Mouse (Mus musculus) cerebellum, adult 11-12 months (tissue): Measurements from ENCODE around the gene Actg2.
A peak's percentile ranks its signal among the peaks of the same experiment; 100 is the strongest.
"Not testable (repeated sequence)": the region's sequence is repeated elsewhere in the genome, so short reads cannot be mapped to it uniquely, and the experiment has no call there.

Experiments
- DNase-seq: peaks from one replicate; pipeline ENCODE4 v3.0.0; 2022

Actg2 gene

GRCm38 (mm10) chr6:83536028-83536794, at the start of gene Actg2:
Gene Actg2 (minus strand): TSS chr6:83536265.
- no peak for DNase-seq

DNA sequence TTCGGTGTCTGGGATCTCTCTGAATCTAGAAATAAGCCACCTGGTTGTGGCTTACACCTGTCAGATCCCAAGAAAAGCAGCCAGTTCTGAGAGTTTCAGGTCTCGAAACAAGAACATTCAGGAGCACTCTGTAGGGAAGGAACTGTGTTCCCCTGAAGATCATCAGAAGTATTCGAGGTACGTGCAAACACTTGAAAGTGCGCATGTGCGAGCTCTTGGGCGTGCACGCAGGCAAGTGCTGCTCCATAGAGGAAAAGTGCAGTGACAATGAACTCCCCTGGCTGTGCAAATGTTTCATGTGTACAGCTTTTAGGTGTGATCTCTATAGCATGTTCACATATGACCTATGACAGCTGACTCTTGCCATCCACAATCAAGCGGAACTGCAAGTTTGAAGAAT, 49.3 kb upstream of the Actg2 start:
- not testable (repeated sequence) for DNase-seq

DNA sequence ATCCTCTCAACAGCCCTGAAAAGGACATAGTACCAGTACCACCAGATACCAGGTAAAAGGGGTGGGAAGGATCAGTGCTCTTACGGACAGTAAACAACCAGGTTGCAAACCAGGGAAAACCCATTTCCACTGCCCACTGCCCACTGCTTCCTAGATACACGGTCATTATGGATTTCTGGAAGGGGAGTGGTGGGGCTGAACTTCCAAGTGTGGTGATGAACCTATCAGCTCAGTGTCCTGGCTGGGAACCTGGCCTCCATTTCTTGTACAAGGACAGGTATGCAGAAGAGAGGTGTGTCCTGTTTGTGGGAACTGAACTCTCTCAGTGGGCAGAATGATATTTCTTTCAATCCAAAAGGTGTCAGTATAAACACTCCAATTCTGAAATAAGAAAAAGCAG, 47.5 kb upstream of the Actg2 start:
- DNase-seq = no peak

GRCm38 (mm10) chr6:83582938-83583270, 46.8 kb upstream of the Actg2 start:
- DNase-seq = no peak

DNA sequence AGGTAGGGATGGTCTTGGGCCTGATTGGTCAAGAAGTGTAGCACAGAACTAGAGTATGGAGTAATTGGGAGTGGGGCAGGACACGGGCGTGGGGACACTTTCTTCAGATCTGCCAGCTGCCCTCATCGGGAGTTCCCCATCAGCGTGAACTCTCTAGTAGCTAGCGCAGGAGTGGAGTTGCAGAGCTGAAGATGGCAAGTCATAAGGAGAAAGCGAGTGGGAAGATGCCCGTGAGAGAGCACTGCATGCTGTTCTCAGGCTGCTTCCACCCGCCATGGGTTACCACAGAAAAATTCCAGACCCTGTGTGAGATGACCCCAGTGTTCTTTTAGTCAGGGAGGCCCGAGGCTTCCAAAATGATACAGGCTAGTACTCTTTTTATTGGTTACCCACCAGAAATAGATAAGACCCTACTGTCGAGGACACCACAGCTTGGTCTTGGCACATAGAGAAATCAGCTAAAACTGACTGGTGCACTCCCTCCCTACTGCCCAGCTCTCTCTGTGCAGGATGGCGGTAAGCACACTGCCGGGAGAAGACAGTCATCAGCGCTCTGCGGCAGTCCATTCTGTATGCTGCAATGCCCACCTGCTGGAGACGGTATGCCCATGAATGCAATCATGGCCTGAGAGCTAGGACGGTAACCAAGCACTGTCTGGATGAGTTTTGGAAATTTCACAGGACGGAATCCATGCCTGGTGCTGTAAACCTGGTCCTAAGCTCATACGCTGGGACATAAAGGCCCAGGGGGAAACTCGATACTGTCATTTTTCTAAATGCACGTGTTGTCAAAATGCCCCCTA, 46.3 kb upstream of the Actg2 start:
- DNase-seq = no peak

DNA sequence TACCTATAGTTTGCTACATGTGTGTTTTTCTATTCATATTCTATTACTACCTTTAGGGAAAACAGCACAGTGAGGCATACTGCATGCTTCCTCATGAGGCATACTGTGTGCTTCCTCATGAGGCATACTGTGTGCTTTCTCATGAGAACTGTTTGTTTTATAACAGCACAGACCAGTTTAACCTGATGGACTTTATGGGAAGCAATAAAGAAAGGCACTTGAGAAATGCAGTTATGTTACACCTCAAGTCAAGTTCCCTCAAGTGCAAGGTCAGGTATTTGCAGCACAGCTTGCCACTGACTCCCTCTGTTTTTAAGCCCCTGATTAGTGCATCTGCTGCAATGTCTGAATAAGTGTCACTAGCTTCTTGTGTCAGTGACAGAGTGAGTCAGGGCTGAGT, 41.5 kb upstream of the Actg2 start:
- DNase-seq = no peak

DNA sequence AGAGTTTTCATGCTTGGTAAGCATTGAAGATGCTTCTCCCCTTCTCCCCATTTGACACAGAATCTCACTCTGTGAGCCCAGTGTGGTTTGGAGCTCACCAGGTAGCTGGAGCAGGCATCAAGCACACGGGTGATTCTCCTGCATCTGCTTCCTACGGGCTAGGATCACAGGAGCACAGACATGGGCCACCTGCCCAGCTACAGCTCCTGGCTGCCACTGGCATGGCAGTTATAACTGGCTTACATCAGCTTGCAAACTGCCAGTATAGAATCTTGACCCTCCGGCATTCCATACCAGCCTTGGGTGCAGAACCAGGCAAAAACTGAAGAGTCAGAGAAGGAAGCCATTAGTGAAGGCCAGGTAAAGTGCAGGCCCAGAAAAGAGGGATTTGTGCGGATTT, 39.5 kb upstream of the Actg2 start:
- DNase-seq = no peak

- peak; percentile 45 for DNase-seq
These were observed 36.6 kb upstream of the Actg2 start, which contains the start of gene Stambp for GRCm38 (mm10) chr6:83572671-83573070. Gene Stambp (minus strand): TSS chr6:83572729.

DNA sequence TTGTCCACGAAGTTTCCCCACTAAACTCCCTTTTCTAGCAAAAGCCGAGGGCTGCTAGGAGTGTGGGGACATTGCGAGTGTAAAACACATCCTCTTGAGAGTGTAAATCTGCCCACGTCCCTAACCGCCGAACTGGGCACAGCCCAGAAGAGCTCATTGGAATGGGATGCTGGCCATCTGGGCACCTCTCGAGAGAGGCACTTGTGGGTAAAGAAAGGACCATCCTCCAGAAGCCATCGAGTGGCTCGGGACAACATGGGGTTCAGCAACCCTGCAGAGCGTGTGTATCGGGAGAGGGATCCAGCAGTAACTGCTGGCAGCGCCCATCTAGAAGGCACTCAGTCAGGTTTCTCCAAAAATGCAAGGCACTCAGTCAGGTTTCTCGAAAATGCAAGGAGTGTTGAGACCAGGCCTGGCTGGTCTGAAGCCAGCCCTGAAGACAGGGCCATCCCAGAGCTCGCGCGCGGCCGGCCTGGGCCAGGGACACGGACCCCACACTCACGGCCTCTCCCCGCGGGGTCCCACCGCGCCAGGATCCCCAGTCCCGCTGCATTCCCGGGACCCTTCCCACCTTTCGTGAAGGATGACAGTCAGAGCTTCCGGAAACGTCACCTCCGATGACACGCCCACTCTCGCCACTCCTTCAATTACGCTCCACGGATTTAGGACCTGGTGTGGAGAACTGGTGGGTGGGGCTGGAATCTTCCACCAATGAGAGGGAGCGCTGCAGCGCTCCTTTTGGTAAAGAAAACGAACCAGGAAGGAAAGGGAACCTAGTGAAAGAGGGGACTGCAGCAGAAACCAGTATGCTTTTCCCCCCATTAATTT, 36.0 kb upstream of the Actg2 start:
- peak; percentile 88 for DNase-seq

GRCm38 (mm10) chr6:83568901-83569862, 33.1 kb upstream of the Actg2 start:
- peak; percentile 31 for DNase-seq

DNA sequence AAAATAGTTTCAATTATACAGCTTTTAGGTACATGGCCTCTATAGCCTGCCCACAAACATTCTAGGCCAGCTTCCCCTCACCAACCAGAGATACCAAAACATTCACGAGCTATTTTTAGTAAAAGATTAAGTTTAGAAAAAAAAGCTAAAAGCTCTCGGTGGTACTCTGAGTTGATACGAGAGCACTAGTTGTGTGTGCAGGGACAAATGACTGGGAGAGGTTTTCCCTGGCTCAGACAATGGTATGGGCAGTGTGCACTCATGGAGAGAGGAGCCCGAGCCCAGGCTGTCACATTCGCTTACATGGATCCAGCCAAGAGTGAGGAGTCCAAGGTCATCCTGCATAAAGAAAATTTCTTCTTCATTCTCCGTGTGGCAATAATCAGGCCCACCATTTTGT, 19.9 kb upstream of the Actg2 start:
- DNase-seq = no peak

GRCm38 (mm10) chr6:83548346-83548745, 12.3 kb upstream of the Actg2 start:
- no peak for DNase-seq

- no peak for DNase-seq
These were observed 9.7 kb upstream of the Actg2 start for GRCm38 (mm10) chr6:83545778-83546177.

GRCm38 (mm10) chr6:83541756-83542456, 5.8 kb upstream of the Actg2 start:
- DNase-seq = peak; percentile 54

DNA sequence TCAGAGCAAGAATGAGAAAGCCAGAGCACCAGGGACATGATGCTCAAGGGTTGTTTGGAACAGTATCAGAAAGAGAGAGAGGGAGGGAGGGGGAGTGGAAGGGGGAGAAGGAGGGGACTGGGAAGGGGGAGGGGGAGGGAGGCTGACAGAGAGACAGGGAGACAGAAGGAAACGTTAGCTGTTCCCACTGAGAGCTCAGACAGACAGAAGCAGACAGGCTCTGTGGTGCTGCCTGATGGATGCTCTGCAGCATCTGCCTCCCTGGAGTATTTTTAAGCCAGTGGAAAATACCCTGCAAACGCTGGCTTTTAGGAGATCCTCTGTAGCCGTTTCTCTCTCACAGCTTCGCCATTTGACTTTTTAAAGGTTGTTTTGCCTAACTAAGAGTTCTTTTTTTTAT, 4.0 kb upstream of the Actg2 start:
- DNase-seq = no peak

GRCm38 (mm10) chr6:83536795-83537059, 662 bp upstream of the Actg2 start:
- no peak for DNase-seq

DNA sequence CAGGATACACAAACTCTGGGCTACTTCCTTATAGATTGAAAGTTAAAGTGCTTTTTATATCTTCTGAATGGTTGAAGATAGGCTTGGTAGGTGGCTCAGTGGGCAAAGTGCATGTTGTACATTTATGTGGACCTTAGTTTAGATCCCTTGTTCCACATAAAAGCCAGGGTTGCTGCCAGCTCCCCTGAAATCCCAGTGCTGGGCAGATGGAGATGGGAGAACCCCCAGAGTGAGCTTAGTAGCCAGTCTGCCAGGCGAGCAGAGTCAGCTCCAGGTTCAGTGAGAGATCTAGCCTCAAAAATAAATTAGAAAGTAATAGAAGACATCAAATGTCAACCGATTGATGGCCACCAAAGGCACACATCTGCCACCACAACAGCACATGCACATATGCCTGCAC, 3.5 kb downstream of the Actg2 start:
- peak; percentile 85 for DNase-seq

GRCm38 (mm10) chr6:83523194-83523593, 12.9 kb downstream of the Actg2 start:
- peak; percentile 68 for DNase-seq

DNA sequence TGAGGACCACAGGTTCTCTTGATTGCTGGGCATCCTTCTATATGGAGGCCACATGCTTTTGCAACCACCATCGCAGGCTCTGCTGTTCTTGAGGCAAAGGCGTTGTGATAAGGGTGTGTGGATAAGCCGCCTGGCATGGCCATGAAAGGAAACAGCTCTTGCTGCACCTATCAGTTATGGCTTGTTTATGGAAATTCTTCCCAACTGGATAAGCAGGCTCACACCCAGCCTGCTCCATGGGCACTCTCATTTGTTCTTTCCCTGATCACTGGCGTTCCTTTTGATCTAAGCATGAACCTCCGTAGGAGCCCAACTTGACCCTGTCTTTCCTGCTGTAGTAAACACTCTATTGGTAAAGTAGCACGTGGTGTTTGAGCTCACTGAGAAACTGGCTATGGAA, 14.3 kb downstream of the Actg2 start:
- no peak for DNase-seq

- no peak for DNase-seq
These were observed 17.4 kb downstream of the Actg2 start for GRCm38 (mm10) chr6:83518637-83519036.

DNA sequence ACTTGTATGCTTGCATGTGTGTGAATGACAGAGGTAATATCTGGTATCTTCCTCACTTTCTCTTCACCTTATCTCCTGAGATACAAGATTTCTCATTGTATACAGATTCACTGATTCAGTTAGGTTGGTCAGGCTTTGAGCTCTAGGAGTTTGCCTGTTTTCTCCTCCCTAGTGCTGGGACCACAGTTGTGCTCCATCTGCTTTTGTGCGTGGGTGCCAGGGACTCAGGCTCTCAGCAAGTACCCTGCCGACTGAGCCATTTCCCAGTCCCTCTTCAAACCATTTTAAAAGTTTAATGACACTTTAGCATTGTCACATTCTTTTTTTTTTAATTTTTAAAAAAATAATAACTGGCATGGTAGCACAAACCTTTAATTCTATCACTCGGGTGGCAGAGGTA, 20.9 kb downstream of the Actg2 start:
- DNase-seq = no peak

- no peak for DNase-seq
These were observed 23.6 kb downstream of the Actg2 start for GRCm38 (mm10) chr6:83512495-83512894.
